Mouse (Mus musculus) heart, embryonic 15.5 days (tissue): ENCODE data around the gene Defb36. TPM values are rescaled to one million over a fixed set of nuclear protein-coding genes. Genes with fewer than 3 reads are reported as not detected.

Experiments
- ATAC-seq: fragments of 200-750 bp; cut with Nextera tagmentation; replicated peaks from 2 replicates; pipeline ENCODE4 v1.8.0; 2017; ENCODE audit warnings: low read depth, moderate TSS enrichment; ENCODE audit not compliant: insufficient number of reproducible peaks, insufficient read depth, low FRiP score
- H3K27ac ChIP-seq: fragments of 300-500 bp; sonication (generic); 2 replicates; pipeline ENCODE4 v1.5.1; 2015; ENCODE audit warnings: mild to moderate bottlenecking, inconsistent platforms
- H3K27me3 ChIP-seq: fragments of 300-500 bp; sonication (generic); 2 replicates; pipeline ENCODE4 v1.6.1; 2015; ENCODE audit warnings: inconsistent platforms
- H3K36me3 ChIP-seq: fragments of 300-500 bp; sonication (generic); 2 replicates; pipeline ENCODE4 v1.6.1; 2015; ENCODE audit warnings: mild to moderate bottlenecking, inconsistent platforms
- H3K4me1 ChIP-seq: fragments of 300-500 bp; sonication (generic); replicated peaks from 2 replicates; pipeline ENCODE4 v1.6.1; 2015; ENCODE audit warnings: inconsistent platforms
- H3K4me2 ChIP-seq: fragments of 300-500 bp; sonication (generic); 2 replicates; pipeline ENCODE4 v1.6.1; 2015; ENCODE audit warnings: inconsistent platforms, mild to moderate bottlenecking, moderate library complexity
- H3K4me3 ChIP-seq: fragments of 300-500 bp; sonication (generic); 2 replicates; pipeline ENCODE4 v1.5.1; 2015; ENCODE audit warnings: mild to moderate bottlenecking, inconsistent platforms
- H3K9ac ChIP-seq: fragments of 300-500 bp; sonication (generic); 2 replicates; pipeline ENCODE4 v1.6.1; 2015; ENCODE audit warnings: mild to moderate bottlenecking, inconsistent platforms
- H3K9me3 ChIP-seq: fragments of 300-500 bp; sonication (generic); replicated peaks from 2 replicates; pipeline ENCODE4 v1.6.1; 2016; ENCODE audit warnings: inconsistent platforms
- WGBS: fragments of 180-500 bp; shearing (Covaris S2); methylation state at CpG from one replicate; pipeline ENCODE4 v1.1.7; 2015; ENCODE audit warnings: mixed read lengths; 5-methylcytosine and 5-hydroxymethylcytosine counted together
- polyA plus RNA-seq: library from polyadenylated mRNA; unstranded; fragments of >200 nt; fragmentation: Nextera tagmentation; extraction: Ambion mirVana; gene quantifications from 2 replicates; pipeline ENCODE4 v1.2.1, GENCODE M21; 2015

The Defb36 gene
- polyA plus RNA-seq, result not detected in 2 replicates

DNA sequence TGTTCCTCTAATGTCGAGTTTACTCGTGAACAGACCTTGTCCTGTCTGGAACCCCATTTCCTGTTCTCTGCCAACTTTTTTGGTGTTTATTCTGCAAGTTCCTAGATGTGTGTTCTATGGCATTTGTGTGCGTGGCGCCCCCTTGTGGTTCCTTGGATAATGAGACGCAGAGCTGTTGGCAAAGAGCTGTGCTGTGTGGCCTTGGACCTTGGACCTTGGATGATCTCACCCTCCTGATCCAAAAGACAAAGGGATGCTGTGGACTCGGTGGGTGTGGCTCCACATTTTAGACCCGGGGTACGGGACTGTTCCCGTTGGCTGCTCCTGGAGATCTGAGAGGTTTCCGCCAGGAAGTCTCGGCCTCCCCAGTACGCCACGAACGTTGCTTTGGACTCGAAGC is at the start of gene Defb36:
TSS of gene Defb36 (plus strand) at position 271 of the 400 bp plus-strand sequence.
- H3K27ac ChIP-seq, result no peak within 1 kb of the TSS
- WGBS, result 77% methylated on average over 15 of the region's 15 CpGs
- H3K9me3 ChIP-seq, result no peaks in the 10 kb centered on the region
- H3K9ac ChIP-seq, result no peak within 1 kb of the TSS
- no peak for ATAC-seq
- H3K4me2 ChIP-seq, result no peak within 1 kb of the TSS
- H3K4me3 ChIP-seq, result no peak within 1 kb of the TSS
- H3K27me3 ChIP-seq, result no peaks in the 10 kb centered on the region
- no peaks in the 10 kb centered on the region for H3K4me1 ChIP-seq
- no peaks in the 10 kb centered on the region for H3K36me3 ChIP-seq

DNA sequence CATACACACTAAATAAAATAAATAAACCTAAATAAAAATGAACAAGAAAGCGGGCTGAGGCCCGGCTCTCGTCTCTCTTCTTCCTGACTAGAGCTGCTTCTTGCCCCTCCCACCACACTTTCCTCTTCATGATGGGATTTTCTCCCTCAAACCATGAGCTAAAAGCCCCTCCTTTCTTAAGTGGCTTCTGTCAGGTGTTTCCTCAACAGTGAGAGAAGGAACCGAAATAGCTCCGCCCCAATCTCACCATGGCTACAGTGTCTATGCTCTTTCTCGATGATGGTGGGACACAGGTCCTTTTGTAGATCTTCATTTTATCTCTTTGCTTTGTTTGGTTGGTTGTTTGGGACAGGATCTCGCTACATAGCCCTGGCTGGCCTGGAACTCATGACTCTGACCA is 47.5 kb upstream of the Defb36 start:
- 0 out of 2 replicates have a peak, but pooled peaks cover 3% of the 10 kb centered on the region for H3K4me1 ChIP-seq
- H3K4me3 ChIP-seq, result no peak overlapping the region
- no peak overlapping the region for H3K4me2 ChIP-seq
- H3K9me3 ChIP-seq, result no peaks in the 10 kb centered on the region
- H3K27me3 ChIP-seq, result no peaks in the 10 kb centered on the region
- H3K9ac ChIP-seq, result no peak overlapping the region
- no peak overlapping the region for H3K27ac ChIP-seq
- no peak for ATAC-seq
- WGBS, result 82% methylated on average over 7 of the region's 7 CpGs
- H3K36me3 ChIP-seq, result no peaks in the 10 kb centered on the region

DNA sequence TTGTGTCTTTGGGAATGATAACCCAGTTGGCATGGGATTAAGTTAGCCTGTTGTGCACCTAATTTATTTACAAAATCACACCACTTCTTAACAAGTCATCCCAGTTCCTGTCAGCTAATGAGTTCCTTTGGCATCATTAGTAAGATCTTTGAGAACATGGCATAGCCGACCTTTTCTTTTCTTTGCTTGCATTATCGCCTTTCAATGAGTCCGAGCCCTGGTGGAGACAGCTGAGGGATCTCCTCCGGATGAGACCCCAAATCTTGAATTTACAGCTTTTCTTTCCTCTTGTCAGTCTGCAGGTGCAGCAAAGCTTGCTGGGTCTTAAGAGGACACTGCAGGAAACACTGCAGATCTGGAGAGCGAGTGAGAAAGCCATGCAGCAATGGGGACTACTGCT is 35.1 kb upstream of the Defb36 start, which contains the start of gene Gm17416:
TSS of gene Gm17416 (plus strand) at position 301 of the 400 bp plus-strand sequence.
- WGBS, result 89% methylated on average over 5 of the region's 5 CpGs

DNA sequence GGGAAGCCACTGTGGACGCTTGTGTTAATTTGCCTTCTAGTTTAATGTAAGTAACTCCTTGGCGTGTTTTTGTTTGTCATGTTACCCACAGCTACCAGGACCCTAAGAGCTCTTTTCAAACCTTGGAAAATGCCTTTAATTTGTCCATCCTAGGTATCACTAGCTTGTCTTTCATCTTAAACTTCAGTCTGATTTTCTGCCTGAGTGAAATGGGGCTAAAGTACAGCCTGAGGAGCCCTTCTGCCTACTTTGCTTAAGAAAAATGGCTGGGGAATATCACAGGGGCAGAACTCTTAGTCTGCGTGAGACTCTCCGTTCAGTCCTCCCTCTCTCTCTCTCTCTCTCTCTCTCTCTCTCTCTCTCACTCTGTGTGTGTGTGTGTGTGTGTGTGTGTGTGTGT is 34.2 kb upstream of the Defb36 start:
- Histone ChIP-seq H3K9ac (no peak overlapping the region), H3K4me1 (no peaks in the 10 kb centered on the region), H3K9me3 (no peaks in the 10 kb centered on the region), H3K4me2 (no peak overlapping the region), H3K27ac (no peak overlapping the region), H3K27me3 (0 out of 2 replicates have a peak, but pooled peaks cover 4% of the 10 kb centered on the region), H3K4me3 (no peak overlapping the region), H3K36me3 (no peaks in the 10 kb centered on the region)
- no peak for ATAC-seq
- 66% methylated on average over 4 of the region's 4 CpGs for WGBS

More for the DNA sequence above, 35.1 kb upstream of the Defb36 start, which contains the start of gene Gm17416:
- Histone ChIP-seq H3K4me3 (no peak within 1 kb of the TSS), H3K9ac (no peak within 1 kb of the TSS), H3K4me2 (no peak within 1 kb of the TSS), H3K36me3 (no peaks in the 10 kb centered on the region), H3K4me1 (no peaks in the 10 kb centered on the region), H3K9me3 (no peaks in the 10 kb centered on the region), H3K27me3 (0 out of 2 replicates have a peak, but pooled peaks cover 4% of the 10 kb centered on the region), H3K27ac (no peak within 1 kb of the TSS)
- no peak for ATAC-seq

- no peak overlapping the region for H3K27ac ChIP-seq
- no peaks in the 10 kb centered on the region for H3K36me3 ChIP-seq
- no peak overlapping the region for H3K4me2 ChIP-seq
- H3K27me3 ChIP-seq, result 0 out of 2 replicates have a peak, but pooled peaks cover 4% of the 10 kb centered on the region
- no peak for ATAC-seq
- H3K9me3 ChIP-seq, result no peaks in the 10 kb centered on the region
- WGBS, result 72% methylated on average over 6 of the region's 6 CpGs
- no peaks in the 10 kb centered on the region for H3K4me1 ChIP-seq
- H3K4me3 ChIP-seq, result no peak overlapping the region
- no peak overlapping the region for H3K9ac ChIP-seq
Measured at GRCm38 (mm10) chr2:152570313-152570712, 33.8 kb upstream of the Defb36 start.

DNA sequence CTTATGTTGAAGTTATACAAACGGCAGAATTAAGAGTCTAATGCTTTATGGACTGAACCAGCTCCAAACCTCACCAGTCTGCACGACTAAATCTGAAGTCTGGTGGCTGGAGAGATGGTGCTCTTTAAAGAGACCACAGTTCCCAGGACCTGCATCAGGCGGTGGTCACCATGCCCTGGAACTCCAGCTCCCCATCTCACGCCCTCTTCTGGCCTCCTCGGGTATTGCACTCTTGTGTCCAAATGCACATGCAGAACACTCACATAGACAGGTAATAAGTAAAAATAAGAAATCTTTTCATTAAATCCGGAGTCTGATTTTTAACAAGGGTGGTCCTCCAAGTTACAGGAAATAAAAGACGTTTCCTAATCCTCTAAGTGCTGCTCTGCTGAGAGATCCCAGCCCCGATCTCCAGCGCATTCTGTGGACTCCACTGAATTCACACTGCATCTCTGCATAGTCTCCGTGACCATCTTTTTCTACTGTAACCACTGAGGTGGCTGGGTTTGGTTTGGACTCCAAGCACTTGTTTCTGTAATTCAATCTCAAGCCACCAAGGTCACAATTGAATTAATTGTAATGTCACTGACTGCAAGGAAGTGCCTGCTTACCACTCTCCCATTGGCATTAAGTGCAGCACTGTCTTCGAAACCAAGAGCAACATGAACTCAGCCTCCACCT is 31.9 kb upstream of the Defb36 start, which contains the start of gene Defb21:
TSS of gene Defb21 (plus strand) at position 631 of the 681 bp plus-strand sequence.
- H3K27ac ChIP-seq, result no peak within 1 kb of the TSS
- H3K9me3 ChIP-seq, result no peaks in the 10 kb centered on the region
- H3K9ac ChIP-seq, result no peak within 1 kb of the TSS
- WGBS, result 56% methylated on average over 11 of the region's 11 CpGs
- H3K4me1 ChIP-seq, result no peaks in the 10 kb centered on the region
- H3K4me3 ChIP-seq, result no peak within 1 kb of the TSS
- H3K4me2 ChIP-seq, result no peak within 1 kb of the TSS
- ATAC-seq, result no peak
- 0 out of 2 replicates have a peak, but pooled peaks cover 4% of the 10 kb centered on the region for H3K27me3 ChIP-seq
- H3K36me3 ChIP-seq, result no peaks in the 10 kb centered on the region

- Histone ChIP-seq H3K36me3 (no peaks in the 10 kb centered on the region), H3K27ac (no peak overlapping the region), H3K4me2 (no peak overlapping the region), H3K4me3 (no peak overlapping the region), H3K4me1 (no peaks in the 10 kb centered on the region), H3K27me3 (0 out of 2 replicates have a peak, but pooled peaks cover 4% of the 10 kb centered on the region), H3K9ac (no peak overlapping the region), H3K9me3 (no peaks in the 10 kb centered on the region)
- 68% methylated on average over 8 of the region's 8 CpGs for WGBS
- no peak for ATAC-seq
Measured at GRCm38 (mm10) chr2:152573484-152573883, 30.6 kb upstream of the Defb36 start.

GRCm38 (mm10) chr2:152580107-152580506 is 24.0 kb upstream of the Defb36 start, which contains the start of gene Defb19:
Gene Defb19, minus strand, starts transcription at chr2:152580312.
- no peak within 1 kb of the TSS for H3K27ac ChIP-seq
- no peak within 1 kb of the TSS for H3K9ac ChIP-seq
- H3K36me3 ChIP-seq, result no peaks in the 10 kb centered on the region
- no peak within 1 kb of the TSS for H3K4me2 ChIP-seq
- WGBS, result 52% methylated on average over 7 of the region's 7 CpGs
- H3K4me3 ChIP-seq, result no peak within 1 kb of the TSS
- H3K4me1 ChIP-seq, result peaks cover 9% of the 10 kb centered on the region
- H3K27me3 ChIP-seq, result no peaks in the 10 kb centered on the region
- no peaks in the 10 kb centered on the region for H3K9me3 ChIP-seq
- ATAC-seq, result no peak

DNA sequence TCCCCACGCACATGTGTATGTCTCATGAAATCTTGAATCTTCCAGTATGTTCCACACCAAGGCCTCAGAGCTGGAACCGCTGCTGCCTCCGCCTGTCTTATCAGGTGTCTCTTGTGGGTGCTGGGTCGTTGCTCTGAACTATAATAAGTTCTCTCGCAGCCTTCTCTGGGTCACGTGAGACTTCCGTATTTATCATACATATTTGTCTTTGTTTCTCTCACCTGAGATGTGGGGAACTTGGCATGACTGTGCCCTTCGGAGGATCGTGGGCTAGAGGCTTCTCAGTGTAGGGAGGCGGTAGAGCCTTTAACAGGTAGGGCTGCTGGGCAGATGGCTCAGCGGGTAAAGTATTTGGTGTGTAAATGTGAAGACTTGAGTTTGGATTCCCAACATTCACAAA is 23.5 kb upstream of the Defb36 start:
- ATAC-seq, result no peak
- H3K27ac ChIP-seq, result no peak overlapping the region
- H3K27me3 ChIP-seq, result no peaks in the 10 kb centered on the region

GRCm38 (mm10) chr2:152586926-152587560 is 17.1 kb upstream of the Defb36 start:
- Histone ChIP-seq H3K27ac (no peak overlapping the region), H3K27me3 (no peaks in the 10 kb centered on the region), H3K36me3 (no peaks in the 10 kb centered on the region), H3K9me3 (no peaks in the 10 kb centered on the region), H3K9ac (no peak overlapping the region), H3K4me3 (no peak overlapping the region), H3K4me1 (no peaks in the 10 kb centered on the region), H3K4me2 (no peak overlapping the region)
- WGBS, result 67% methylated on average over 4 of the region's 4 CpGs
- ATAC-seq, result no peak

More for the DNA sequence above, 23.5 kb upstream of the Defb36 start:
- peaks cover 9% of the 10 kb centered on the region for H3K4me1 ChIP-seq
- WGBS, result 55% methylated on average over 11 of the region's 11 CpGs
- H3K4me2 ChIP-seq, result no peak overlapping the region
- H3K4me3 ChIP-seq, result no peak overlapping the region
- H3K9ac ChIP-seq, result no peak overlapping the region
- no peaks in the 10 kb centered on the region for H3K9me3 ChIP-seq
- no peaks in the 10 kb centered on the region for H3K36me3 ChIP-seq

DNA sequence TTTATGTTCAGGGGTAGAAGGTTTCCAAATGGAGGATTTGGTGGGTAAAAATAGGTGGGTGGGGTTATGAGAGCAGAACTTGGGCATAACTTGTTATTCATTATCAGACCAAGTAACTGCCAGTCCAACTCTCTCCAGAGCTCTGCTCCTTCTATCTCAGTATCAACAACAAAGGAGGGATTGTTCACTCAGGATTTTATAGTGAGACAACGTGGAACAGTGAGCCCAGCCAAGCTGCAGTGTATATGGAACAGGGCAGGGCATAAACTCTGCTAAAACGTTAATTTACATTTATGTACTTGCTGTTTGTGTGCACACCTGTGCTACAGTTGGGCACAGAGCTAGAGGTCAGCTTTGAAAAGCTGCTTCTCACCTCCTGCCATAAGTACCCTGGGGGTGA is 15.7 kb upstream of the Defb36 start:
- Histone ChIP-seq H3K27me3 (no peaks in the 10 kb centered on the region), H3K4me1 (no peaks in the 10 kb centered on the region), H3K27ac (no peak overlapping the region), H3K9ac (no peak overlapping the region), H3K4me2 (no peak overlapping the region), H3K4me3 (no peak overlapping the region), H3K36me3 (no peaks in the 10 kb centered on the region), H3K9me3 (no peaks in the 10 kb centered on the region)
- WGBS, result 36% methylated on average over 2 of the region's 2 CpGs
- ATAC-seq, result no peak
